Mouse (Mus musculus) ES-E14 (cell line): ENCODE data around the gene Ndufaf3.

Experiments used
- CHD2 ChIP-seq: IDR thresholded peaks from 2 replicates; pipeline ENCODE4 v1.6.1; 2014; ENCODE audit warnings: mild to moderate bottlenecking, low read depth, low read length, inconsistent platforms
- HCFC1 ChIP-seq: IDR thresholded peaks from 2 replicates; pipeline ENCODE4 v1.6.1; 2012; ENCODE audit warnings: low read length, inconsistent platforms, borderline replicate concordance; ENCODE audit not compliant: insufficient read depth
- MAFK ChIP-seq: IDR thresholded peaks from 2 replicates; pipeline ENCODE4 v1.6.1; 2014; ENCODE audit warnings: mild to moderate bottlenecking, low read depth, low read length, inconsistent platforms; ENCODE audit not compliant: insufficient read depth

- no peak for TF ChIP-seq HCFC1
- TF ChIP-seq MAFK = no peak
- no peak for TF ChIP-seq CHD2
Measured at GRCm38 (mm10) chr9:108521604-108522003, 45.6 kb downstream of the Ndufaf3 start.
